Mouse (Mus musculus): ENCODE measurements at regions not wholly inside any gene's neighbourhood (a gene's known extent, or its start where the extent isn't known, plus 50 kb on each side); places are given as distances from the start of the nearest gene placed in this dataset.

- Histone ChIP-seq H3K27me3 (ENCODE audit: low read depth, poor library complexity, severe bottlenecking) (no peaks in the 10 kb centered on the region), H3K9me3 (replicated peaks) (no peaks in the 10 kb centered on the region), H3K27ac (no peak overlapping the region), H3K4me1 (0 out of 2 replicates have a peak, but pooled peaks cover 3% of the 10 kb centered on the region), H3K4me3 (no peak overlapping the region), H3K36me3 (no peaks in the 10 kb centered on the region)
- DNase-seq (ENCODE audit: low spot score): no peak
- WGBS: 73% methylated on average over 15 of the region's 15 CpGs
Observed at GRCm38 (mm10) chr16:30672776-30673550, 73.4 kb downstream of the Fam43a start.

DNA sequence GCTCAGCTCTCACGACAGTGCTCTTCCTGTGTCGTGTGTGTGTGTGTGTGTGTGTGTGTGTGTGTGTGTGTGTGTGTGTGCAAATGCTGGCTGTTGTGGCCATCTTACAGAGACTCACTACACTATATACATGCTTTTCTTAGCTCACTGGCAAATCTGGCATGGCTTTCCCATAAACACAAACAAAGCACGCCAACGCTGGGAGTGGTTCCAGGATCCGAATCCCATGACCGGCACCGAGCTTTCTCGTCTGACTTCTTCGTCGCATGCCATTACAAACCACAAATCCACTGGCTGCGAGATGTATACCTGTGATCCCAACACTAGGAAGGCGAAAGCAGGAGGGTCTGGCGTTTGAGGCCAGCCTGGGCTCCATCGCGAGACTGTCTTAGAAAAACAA is 74.1 kb downstream of the Fam43a start:
- Histone ChIP-seq H3K27ac (no peak overlapping the region), H3K27me3 (ENCODE audit: low read depth, poor library complexity, severe bottlenecking) (no peaks in the 10 kb centered on the region), H3K36me3 (no peaks in the 10 kb centered on the region), H3K9me3 (replicated peaks) (no peaks in the 10 kb centered on the region), H3K4me1 (0 out of 2 replicates have a peak, but pooled peaks cover 3% of the 10 kb centered on the region), H3K4me3 (no peak overlapping the region)
- no peak for DNase-seq (ENCODE audit: low spot score)
- WGBS: 90% methylated on average over 15 of the region's 15 CpGs

DNA sequence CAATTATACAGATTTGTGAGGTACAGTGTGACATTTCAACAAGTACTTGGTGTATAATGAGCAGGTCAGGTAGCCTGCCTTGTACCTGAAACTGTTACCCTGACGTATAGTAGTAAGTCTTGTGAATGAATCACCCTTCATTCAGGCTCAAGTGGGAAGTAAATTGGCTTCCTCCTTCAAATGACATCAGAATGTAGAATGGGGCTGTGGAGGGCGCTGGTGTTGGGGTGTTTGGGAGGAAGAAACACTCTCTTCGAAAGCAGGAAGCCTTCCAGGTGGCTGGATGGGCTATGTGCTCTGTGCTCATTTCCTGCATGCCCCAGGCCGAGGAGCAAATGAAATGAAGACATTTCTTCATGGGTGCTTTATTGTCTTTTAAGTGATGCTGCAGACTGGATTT is 76.3 kb downstream of the Fam43a start:
- Histone ChIP-seq H3K27ac (no peak overlapping the region), H3K9me3 (replicated peaks) (no peaks in the 10 kb centered on the region), H3K27me3 (ENCODE audit: low read depth, poor library complexity, severe bottlenecking) (no peaks in the 10 kb centered on the region), H3K4me1 (0 out of 2 replicates have a peak, but pooled peaks cover 3% of the 10 kb centered on the region), H3K36me3 (no peaks in the 10 kb centered on the region), H3K4me3 (no peak overlapping the region)
- WGBS: 69% methylated on average over 4 of the region's 4 CpGs
- DNase-seq (ENCODE audit: low spot score): no peak

DNA sequence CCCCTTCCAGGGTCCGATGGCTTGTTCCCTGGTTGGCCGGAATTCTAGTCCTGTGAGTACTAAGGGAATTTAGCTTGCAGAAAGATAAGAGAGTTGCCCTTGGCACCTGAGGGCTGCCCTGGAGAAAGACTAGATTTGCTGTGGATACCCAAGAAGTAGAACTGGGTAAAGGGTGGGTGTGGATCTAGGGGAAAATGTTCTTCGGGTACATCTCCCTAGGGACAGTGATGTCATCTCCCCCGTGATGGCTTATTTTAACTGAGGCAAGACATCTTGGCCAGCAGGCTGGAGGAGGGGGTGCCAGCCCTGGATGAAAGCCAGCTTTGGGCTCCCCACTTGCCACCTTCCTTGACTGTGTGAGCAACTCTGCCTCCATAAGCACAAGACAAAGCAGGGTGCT is 77.5 kb downstream of the Fam43a start:
- 91% methylated on average over 4 of the region's 4 CpGs for WGBS
- DNase-seq (ENCODE audit: low spot score): no peak
- H3K9me3 ChIP-seq (replicated peaks): no peaks in the 10 kb centered on the region
- 0 out of 2 replicates have a peak, but pooled peaks cover 6% of the 10 kb centered on the region for H3K4me1 ChIP-seq
- no peaks in the 10 kb centered on the region for H3K36me3 ChIP-seq
- H3K4me3 ChIP-seq: no peak overlapping the region
- peak overlapping the region; percentile 32; the same call in 1 of the 2 replicates for H3K27ac ChIP-seq
- H3K27me3 ChIP-seq (ENCODE audit: low read depth, poor library complexity, severe bottlenecking): no peaks in the 10 kb centered on the region

DNA sequence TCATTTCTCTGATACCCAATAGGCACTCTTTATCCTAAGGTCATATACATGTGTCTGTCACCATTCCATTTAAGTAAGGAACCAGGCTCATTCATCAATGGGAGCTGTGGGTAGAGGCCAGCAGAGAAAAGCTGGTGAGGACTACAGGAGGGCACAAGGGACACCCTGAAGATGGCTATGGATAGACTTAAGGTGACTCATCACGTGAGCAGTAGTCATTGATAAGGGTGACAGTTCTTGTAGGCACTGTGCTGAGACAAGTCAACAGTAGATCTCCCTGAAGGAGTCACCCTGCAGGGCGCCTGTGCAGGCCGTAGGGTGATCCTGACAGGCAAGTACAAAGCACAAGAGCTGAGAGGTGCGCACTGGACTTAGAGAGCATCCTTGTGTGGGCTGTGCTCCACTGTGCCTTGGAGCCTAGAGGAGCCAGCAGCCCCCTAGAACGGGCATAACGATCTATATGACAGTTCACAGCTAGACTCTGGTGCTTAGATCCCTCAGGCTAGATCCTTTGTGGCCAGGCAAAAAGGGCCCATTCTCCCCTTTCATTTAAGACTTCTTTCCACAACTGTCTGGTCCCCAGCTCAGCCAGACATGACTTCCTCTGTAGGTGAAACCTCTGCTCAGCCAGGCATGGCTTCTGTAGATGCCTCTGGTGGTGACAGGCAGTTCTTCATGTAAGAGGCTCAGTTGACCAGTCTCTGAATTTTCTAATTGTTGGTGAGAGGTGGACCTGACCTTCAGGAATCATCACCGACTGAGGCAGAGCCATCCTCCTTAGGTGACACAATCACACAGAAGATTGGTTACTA is 78.6 kb downstream of the Fam43a start:
- no peak overlapping the region for H3K4me3 ChIP-seq
- 92% methylated on average over 7 of the region's 7 CpGs for WGBS
- H3K4me1 ChIP-seq: 0 out of 2 replicates have a peak, but pooled peaks cover 6% of the 10 kb centered on the region
- no peak for DNase-seq (ENCODE audit: low spot score)
- no peaks in the 10 kb centered on the region for H3K27me3 ChIP-seq (ENCODE audit: low read depth, poor library complexity, severe bottlenecking)
- no peaks in the 10 kb centered on the region for H3K36me3 ChIP-seq
- H3K9me3 ChIP-seq (replicated peaks): no peaks in the 10 kb centered on the region
- no peak overlapping the region for H3K27ac ChIP-seq

DNA sequence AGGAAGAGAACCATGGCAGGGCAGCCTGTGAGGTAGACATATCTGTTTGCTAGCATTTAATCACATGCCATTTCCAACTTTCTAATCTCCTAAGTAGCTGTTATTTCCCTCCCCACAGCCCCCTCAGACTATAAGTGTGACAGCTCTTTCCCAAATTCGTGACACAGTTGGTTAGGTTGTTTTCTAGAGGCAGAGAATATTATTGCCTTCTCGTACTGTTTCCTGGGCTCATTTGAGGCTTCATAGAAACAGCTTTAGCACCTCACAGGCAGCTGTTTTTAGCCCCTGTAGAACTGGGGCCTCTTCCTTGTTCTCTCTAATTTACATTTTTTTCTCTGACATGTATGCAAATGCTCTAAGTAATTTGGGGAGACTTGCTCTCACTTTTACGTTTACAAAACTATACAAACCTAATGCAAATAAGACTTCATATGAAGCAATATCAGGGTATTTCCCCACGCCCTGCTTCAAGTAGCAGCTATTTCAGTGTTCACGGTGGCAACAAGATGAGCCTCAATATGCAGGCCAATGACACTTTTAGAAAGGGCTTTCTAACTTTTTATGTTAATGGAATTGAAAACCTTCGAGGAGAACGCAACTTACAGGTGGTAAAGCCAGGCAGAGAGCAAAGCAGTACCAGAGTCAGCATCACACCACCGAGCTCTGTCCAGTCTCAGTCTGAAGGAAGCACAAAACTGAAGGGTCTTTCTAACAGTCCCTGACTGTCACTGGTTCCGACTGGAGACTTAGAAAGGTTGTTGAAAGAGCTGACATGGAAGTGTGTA is 79.4 kb downstream of the Fam43a start:
- 85% methylated on average over 9 of the region's 9 CpGs for WGBS

GRCm38 (mm10) chr16:30679493-30679811 is 79.9 kb downstream of the Fam43a start:
- H3K27me3 ChIP-seq (ENCODE audit: low read depth, poor library complexity, severe bottlenecking): no peaks in the 10 kb centered on the region

More for the DNA sequence above, 79.4 kb downstream of the Fam43a start:
- no peak overlapping the region for H3K4me3 ChIP-seq
- DNase-seq (ENCODE audit: low spot score): no peak
- no peaks in the 10 kb centered on the region for H3K36me3 ChIP-seq
- H3K27me3 ChIP-seq (ENCODE audit: low read depth, poor library complexity, severe bottlenecking): no peaks in the 10 kb centered on the region
- H3K27ac ChIP-seq: no peak overlapping the region
- H3K9me3 ChIP-seq (replicated peaks): no peaks in the 10 kb centered on the region
- H3K4me1 ChIP-seq: 0 out of 2 replicates have a peak, but pooled peaks cover 6% of the 10 kb centered on the region

DNA sequence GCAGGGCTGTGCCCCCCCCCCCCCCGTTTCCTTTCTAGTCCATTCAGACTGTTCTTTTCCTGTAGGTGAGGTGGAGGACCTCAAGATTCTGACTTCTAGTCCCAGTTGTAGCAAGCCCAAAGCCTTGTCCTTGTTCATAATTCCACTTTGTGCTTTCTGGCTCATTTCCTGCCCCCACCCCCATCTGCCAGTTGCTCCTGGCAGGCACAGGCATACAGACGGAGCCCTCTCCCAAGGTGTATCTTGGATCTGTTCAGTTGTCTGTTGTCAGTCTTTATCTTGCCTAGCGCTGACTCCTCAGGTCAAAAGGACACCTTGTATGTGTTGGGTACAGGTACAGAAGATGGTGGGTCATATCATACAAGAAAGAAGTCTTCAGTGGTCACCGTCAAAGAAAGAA is 81.9 kb downstream of the Fam43a start:
- Histone ChIP-seq H3K4me3 (no peak overlapping the region), H3K27ac (no peak overlapping the region), H3K4me1 (0 out of 2 replicates have a peak, but pooled peaks cover 3% of the 10 kb centered on the region), H3K27me3 (ENCODE audit: low read depth, poor library complexity, severe bottlenecking) (no peaks in the 10 kb centered on the region), H3K36me3 (no peaks in the 10 kb centered on the region), H3K9me3 (replicated peaks) (no peaks in the 10 kb centered on the region)
- 85% methylated on average over 4 of the region's 4 CpGs for WGBS
- no peak for DNase-seq (ENCODE audit: low spot score)

More at GRCm38 (mm10) chr16:30679493-30679811, 79.9 kb downstream of the Fam43a start:
- Histone ChIP-seq H3K27ac (no peak overlapping the region), H3K9me3 (replicated peaks) (no peaks in the 10 kb centered on the region), H3K36me3 (no peaks in the 10 kb centered on the region), H3K4me3 (no peak overlapping the region), H3K4me1 (0 out of 2 replicates have a peak, but pooled peaks cover 6% of the 10 kb centered on the region)
- DNase-seq (ENCODE audit: low spot score): no peak
- 88% methylated on average over 3 of the region's 3 CpGs for WGBS

DNA sequence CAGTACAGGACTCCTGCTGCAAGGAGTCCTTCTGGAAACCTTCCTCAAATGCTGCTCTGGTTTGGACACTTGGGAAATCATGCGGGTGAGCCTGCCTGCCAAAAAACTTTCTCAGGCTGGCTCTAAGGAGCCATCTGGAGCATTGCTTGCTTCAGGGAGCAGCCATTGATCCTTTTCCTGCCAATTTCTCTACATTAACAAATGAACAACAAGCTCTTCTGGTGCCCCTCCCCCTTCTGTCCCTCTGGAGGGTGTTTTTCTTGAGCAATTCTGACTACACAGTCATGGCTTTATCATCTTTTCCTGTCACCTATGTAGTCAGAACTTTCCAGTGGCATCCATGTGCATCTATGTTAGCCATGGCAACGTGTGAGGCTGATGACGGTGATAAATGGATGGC is 84.5 kb downstream of the Fam43a start:
- Histone ChIP-seq H3K4me1 (0 out of 2 replicates have a peak, but pooled peaks cover 3% of the 10 kb centered on the region), H3K36me3 (no peaks in the 10 kb centered on the region), H3K27ac (no peak overlapping the region), H3K4me3 (no peak overlapping the region), H3K9me3 (replicated peaks) (no peaks in the 10 kb centered on the region), H3K27me3 (ENCODE audit: low read depth, poor library complexity, severe bottlenecking) (no peaks in the 10 kb centered on the region)
- no peak for DNase-seq (ENCODE audit: low spot score)
- WGBS: 92% methylated on average over 3 of the region's 3 CpGs

- Histone ChIP-seq H3K36me3 (no peaks in the 10 kb centered on the region), H3K4me3 (no peak overlapping the region), H3K27ac (no peak overlapping the region), H3K27me3 (ENCODE audit: low read depth, poor library complexity, severe bottlenecking) (no peaks in the 10 kb centered on the region), H3K4me1 (peaks cover 5% of the 10 kb centered on the region; the same call in 1 of the 2 replicates), H3K9me3 (replicated peaks) (no peaks in the 10 kb centered on the region)
- no peak for DNase-seq (ENCODE audit: low spot score)
- WGBS: 88% methylated on average over 6 of the region's 6 CpGs
Observed at GRCm38 (mm10) chr16:30686536-30686935, 87.0 kb downstream of the Fam43a start.

- Histone ChIP-seq H3K9me3 (replicated peaks) (no peaks in the 10 kb centered on the region), H3K4me3 (no peak overlapping the region), H3K36me3 (no peaks in the 10 kb centered on the region), H3K27ac (no peak overlapping the region), H3K27me3 (ENCODE audit: low read depth, poor library complexity, severe bottlenecking) (no peaks in the 10 kb centered on the region), H3K4me1 (peaks cover 9% of the 10 kb centered on the region)
- DNase-seq (ENCODE audit: low spot score): no peak
- 92% methylated on average over 6 of the region's 6 CpGs for WGBS
Observed at GRCm38 (mm10) chr16:30687225-30687624, 87.7 kb downstream of the Fam43a start.

DNA sequence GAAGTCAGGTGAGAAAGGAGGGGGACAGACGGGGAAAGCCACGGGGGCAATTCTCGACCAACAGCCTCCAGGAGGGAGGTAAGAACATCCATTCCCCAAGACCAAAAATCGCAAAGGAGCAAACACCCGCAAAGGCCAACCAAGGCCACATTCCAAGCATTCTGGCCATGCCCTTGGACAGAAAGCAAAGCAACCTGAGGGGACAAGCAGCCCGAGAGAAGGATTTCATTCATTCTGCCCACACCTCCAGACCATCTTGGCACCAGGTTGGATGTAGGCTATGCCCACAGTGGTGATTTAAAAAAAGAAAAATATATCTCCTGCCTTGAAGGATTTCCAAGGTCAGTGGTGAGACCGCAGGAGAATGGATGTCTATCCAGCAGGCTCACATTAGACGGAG is 88.2 kb downstream of the Fam43a start:
- Histone ChIP-seq H3K4me1 (peaks cover 14% of the 10 kb centered on the region), H3K4me3 (no peak overlapping the region), H3K36me3 (no peaks in the 10 kb centered on the region), H3K27ac (no peak overlapping the region), H3K9me3 (replicated peaks) (no peaks in the 10 kb centered on the region), H3K27me3 (ENCODE audit: low read depth, poor library complexity, severe bottlenecking) (no peaks in the 10 kb centered on the region)
- no peak for DNase-seq (ENCODE audit: low spot score)
- 89% methylated on average over 8 of the region's 8 CpGs for WGBS

All from limb, embryonic 10.5 days (tissue).